Mouse (Mus musculus) B cell, adult 67 days (primary cell): ENCODE data around the gene Eno2. TPM values are rescaled to one million over a fixed set of nuclear protein-coding genes. Genes with fewer than 3 reads are reported as not detected.

ENCODE experiments used
- total RNA-seq, 2 experiments: library from RNA; stranded (reverse); gene quantifications; 4 replicates each; pipeline ENCODE4 v1.2.4; 2023

Eno2 gene
- 1 to 10 TPM in 1 of 2 experiments, under 1 TPM in 1; 0.95 to 1.9 TPM for total RNA-seq

GRCm38 (mm10) chr6:124769101-124769765 is at the start of gene Eno2:
Gene Eno2, minus strand, starts transcription at chr6:124769673.

DNA sequence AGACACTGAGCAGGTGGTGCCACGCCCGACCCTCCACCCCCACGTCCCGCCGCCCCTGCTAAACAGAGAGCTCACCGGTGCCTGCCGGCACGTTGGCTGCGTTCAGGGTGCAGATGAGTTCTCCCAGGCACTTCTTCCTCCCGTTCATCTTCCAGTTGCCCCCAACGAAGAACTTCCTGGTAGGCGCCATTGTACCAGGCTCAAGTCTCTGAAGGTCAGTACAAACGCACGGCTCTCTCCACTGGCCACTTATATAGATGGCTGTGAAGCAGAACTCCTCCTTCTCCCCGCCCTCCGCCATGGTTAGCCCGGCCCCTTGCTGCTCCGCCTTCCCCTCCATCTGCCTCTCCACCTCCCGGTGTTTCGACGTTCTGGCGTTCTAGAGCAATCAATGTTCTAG is 44.5 kb upstream of the Eno2 start, which contains the start of gene Tpi1:
Tpi1 (minus strand) TSS at position 364 of the 400 bp plus-strand sequence.

GRCm38 (mm10) chr6:124808358-124809012 is 39.0 kb upstream of the Eno2 start, which contains the start of gene Spsb2:
Gene Spsb2, plus strand, starts transcription at chr6:124808661.

GRCm38 (mm10) chr6:124779222-124779983 is 9.9 kb upstream of the Eno2 start, which contains the start of gene Lrrc23:
Gene Lrrc23, minus strand, starts transcription at chr6:124779727.

GRCm38 (mm10) chr6:124755831-124756595 is 13.5 kb downstream of the Eno2 start, which contains the start of the genes Gm45234 and Atn1:
Gene Gm45234, minus strand, starts transcription at chr6:124756021.
Gene Atn1, minus strand, starts transcription at chr6:124756524.

GRCm38 (mm10) chr6:124740888-124741761 is 28.3 kb downstream of the Eno2 start, which contains the start of gene Grcc10:
Gene Grcc10, minus strand, starts transcription at chr6:124741374.

GRCm38 (mm10) chr6:124738511-124739023 is 30.9 kb downstream of the Eno2 start, which contains the start of gene Ptpn6:
Gene Ptpn6, minus strand, starts transcription at chr6:124738714.

GRCm38 (mm10) chr6:124711824-124712782 is 57.4 kb downstream of the Eno2 start, which contains the start of the genes Emg1 and Phb2:
Gene Emg1, minus strand, starts transcription at chr6:124712178.
Gene Phb2, plus strand, starts transcription at chr6:124712336.

Other genes with a start within 250 kb of the Eno2 start
- under 1 TPM in 1 of 2 experiments, not detected in 1; 0.83 TPM for gene C1s1, start 227.3 kb downstream of the Eno2 start, total RNA-seq
- gene C1rb, start 199.4 kb downstream of the Eno2 start, total RNA-seq = not detected
- not detected for gene C1s2, start 133.6 kb downstream of the Eno2 start, total RNA-seq
- 10 to 100 TPM; 55.1 to 60.9 TPM for gene Lpcat3, start 106.6 kb downstream of the Eno2 start, total RNA-seq
- gene Emg1, start 57.5 kb downstream of the Eno2 start, total RNA-seq = 100 to 1,000 TPM; 125 to 132 TPM
- gene Phb2, start 57.3 kb downstream of the Eno2 start, total RNA-seq = 100 to 1,000 TPM; 226 to 235 TPM
- 100 to 1,000 TPM; 669 to 751 TPM for gene Ptpn6, start 31.0 kb downstream of the Eno2 start, total RNA-seq
- 100 to 1,000 TPM; 246 to 277 TPM for gene Grcc10, start 28.3 kb downstream of the Eno2 start, total RNA-seq
- gene Gm45234, start 13.7 kb downstream of the Eno2 start, total RNA-seq = not detected
- gene Atn1, start 13.1 kb downstream of the Eno2 start, total RNA-seq = 10 to 100 TPM; 25.7 to 42.9 TPM
- 1 to 10 TPM; 3.1 to 7.8 TPM for gene Lrrc23, start 10.1 kb upstream of the Eno2 start, total RNA-seq
- gene Spsb2, start 39.0 kb upstream of the Eno2 start, total RNA-seq = 1 to 10 TPM; 7.1 to 8.9 TPM
- gene Tpi1, start 44.6 kb upstream of the Eno2 start, total RNA-seq = 10 to 100 TPM; 54.5 to 58.7 TPM
- gene Usp5, start 59.8 kb upstream of the Eno2 start, total RNA-seq = 10 to 100 TPM; 84.4 to 95.0 TPM
- gene Cdca3, start 59.9 kb upstream of the Eno2 start, total RNA-seq = 1 to 10 TPM; 1.8 to 4.2 TPM
- under 1 TPM in 1 of 2 experiments, not detected in 1; 0.30 TPM for gene Gnb3, start 70.6 kb upstream of the Eno2 start, total RNA-seq
- not detected for gene P3h3, start 88.1 kb upstream of the Eno2 start, total RNA-seq
- under 1 TPM; 0.15 to 0.47 TPM for gene Gpr162, start 94.3 kb upstream of the Eno2 start, total RNA-seq
- under 1 TPM; 0.36 to 0.61 TPM for gene Cd4, start 118.5 kb upstream of the Eno2 start, total RNA-seq
- under 1 TPM; 0.27 to 0.44 TPM for gene Lag3, start 142.0 kb upstream of the Eno2 start, total RNA-seq
- 10 to 100 TPM; 40.0 to 57.1 TPM for gene Ptms, start 150.4 kb upstream of the Eno2 start, total RNA-seq
- gene Mlf2, start 161.7 kb upstream of the Eno2 start, total RNA-seq = 100 to 1,000 TPM; 103 to 117 TPM
- gene Cops7a, start 195.9 kb upstream of the Eno2 start, total RNA-seq = 10 to 100 TPM; 56.3 to 59.5 TPM
- under 1 TPM; 0.27 to 0.55 TPM for gene Pianp, start 227.0 kb upstream of the Eno2 start, total RNA-seq
- 100 to 1,000 TPM in 1 of 2 experiments, 10 to 100 TPM in 1; 96.6 to 114 TPM for gene Zfp384, start 239.5 kb upstream of the Eno2 start, total RNA-seq